Mouse (Mus musculus): Measurements from ENCODE around the gene 2310030G06Rik. TPM values are rescaled to one million over a fixed set of nuclear protein-coding genes. Genes with fewer than 3 reads are reported as not detected.
A peak's percentile ranks its signal among the peaks of the same experiment; 100 is the strongest.

2310030G06Rik gene
- 8.7 and 9.3 TPM in 2 replicates for polyA plus RNA-seq (2014; fragmentation: Nextera tagmentation; extraction: Ambion mirVana)

DNA sequence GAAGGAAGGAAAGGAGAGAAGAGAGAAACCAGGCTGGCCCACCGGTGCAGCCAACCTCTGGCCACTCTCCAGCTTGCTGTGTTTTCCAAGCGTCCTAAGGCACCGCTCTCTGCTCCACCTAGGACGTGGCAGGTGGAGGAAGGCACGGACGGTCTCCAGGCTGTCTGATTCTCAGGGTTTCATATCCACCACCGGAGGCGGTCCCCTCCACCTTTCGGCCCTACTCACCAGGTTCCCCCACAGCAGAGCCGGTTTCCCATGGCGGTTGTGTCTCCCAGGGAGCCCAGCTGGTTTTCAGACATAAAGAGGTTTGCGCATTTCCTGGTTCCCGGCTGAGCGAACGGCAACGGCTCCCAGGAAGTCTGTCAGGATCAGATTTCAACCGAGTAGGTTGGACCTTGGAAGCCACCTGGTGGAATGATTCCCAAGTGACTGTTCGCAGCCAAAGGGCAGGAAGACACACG is at the start of gene 2310030G06Rik:
TSS of gene 2310030G06Rik (minus strand) at position 323 of the 464 bp plus-strand sequence.
- Histone ChIP-seq H3K27ac (ENCODE audit: low read depth, low read length) (peak within 1 kb of the TSS; percentile 75), H3K4me3 (ENCODE audit: low read length) (peak within 1 kb of the TSS; percentile 51), H3K36me3 (ENCODE audit: control insufficient read depth, insufficient read depth, low read length) (no peaks in the 10 kb centered on the region), H3K4me1 (ENCODE audit: control insufficient read depth, insufficient read depth, low read length) (no peaks in the 10 kb centered on the region), H3K9ac (ENCODE audit: low read depth, low read length) (peak within 1 kb of the TSS; percentile 58), H3K9me3 (ENCODE audit: control insufficient read depth, low read length) (no peaks in the 10 kb centered on the region), H3K4me2 (replicated peaks; ENCODE audit: low read depth, low read length) (peak within 1 kb of the TSS; percentile 68), H3K27me3 (ENCODE audit: control insufficient read depth, insufficient read depth, low read length) (0 out of 2 replicates have a peak, but pooled peaks cover 5% of the 10 kb centered on the region)
- WGBS: under 1% methylated on average over 19 of the region's 19 CpGs
- peak; percentile 83 for ATAC-seq (ENCODE audit: low FRiP score, low TSS enrichment)

DNA sequence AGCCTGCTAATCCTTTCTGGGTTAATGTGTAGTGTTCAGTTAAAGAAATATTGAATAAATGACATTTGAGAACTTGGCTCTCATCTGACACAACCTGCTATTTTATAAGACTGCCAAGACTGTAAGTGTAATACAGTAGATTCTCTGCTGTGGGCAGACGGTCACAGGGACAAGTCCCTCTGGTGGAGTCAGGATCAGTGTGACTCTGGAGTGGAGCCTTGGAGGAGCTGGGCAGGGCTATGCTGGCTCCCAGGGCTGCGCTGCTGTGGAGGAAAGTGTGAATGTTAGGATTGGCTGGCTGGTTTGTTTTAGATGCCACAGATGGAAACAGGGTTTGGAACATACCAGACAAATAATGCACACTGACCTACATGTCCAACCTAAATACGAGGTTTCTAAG is 48.9 kb upstream of the 2310030G06Rik start:
- Histone ChIP-seq H3K9ac (ENCODE audit: low read depth, low read length) (no peak overlapping the region), H3K4me2 (replicated peaks; ENCODE audit: low read depth, low read length) (no peak overlapping the region), H3K36me3 (ENCODE audit: control insufficient read depth, insufficient read depth, low read length) (peaks cover 29% of the 10 kb centered on the region), H3K27ac (ENCODE audit: low read depth, low read length) (no peak overlapping the region), H3K27me3 (ENCODE audit: control insufficient read depth, insufficient read depth, low read length) (no peaks in the 10 kb centered on the region), H3K9me3 (ENCODE audit: control insufficient read depth, low read length) (no peaks in the 10 kb centered on the region), H3K4me1 (ENCODE audit: control insufficient read depth, insufficient read depth, low read length) (no peaks in the 10 kb centered on the region), H3K4me3 (ENCODE audit: low read length) (no peak overlapping the region)
- ATAC-seq (ENCODE audit: low FRiP score, low TSS enrichment): no peak
- 90% methylated on average over 3 of the region's 3 CpGs for WGBS

DNA sequence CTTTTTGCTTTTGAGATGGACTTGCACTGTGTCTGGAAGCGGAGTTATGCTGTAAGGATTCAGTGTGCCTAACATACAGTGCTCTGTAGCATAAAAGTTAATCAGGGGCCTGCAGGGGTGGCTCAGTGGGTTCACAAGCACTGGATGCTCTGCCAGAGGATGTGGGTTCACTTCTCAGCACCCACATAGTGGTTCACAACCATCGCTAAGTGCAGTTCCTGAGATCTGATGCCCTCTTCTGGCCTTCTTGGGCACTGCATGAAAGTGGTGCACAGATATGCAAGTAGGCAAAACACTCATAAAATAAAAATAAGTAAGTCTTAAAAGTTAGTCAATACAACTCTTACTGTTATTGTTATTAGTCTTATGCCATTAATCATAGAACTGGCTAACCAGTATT is 35.8 kb upstream of the 2310030G06Rik start:
- no peak for ATAC-seq (ENCODE audit: low FRiP score, low TSS enrichment)
- no peaks in the 10 kb centered on the region for H3K27me3 ChIP-seq (ENCODE audit: control insufficient read depth, insufficient read depth, low read length)
- H3K9ac ChIP-seq (ENCODE audit: low read depth, low read length): no peak overlapping the region
- H3K27ac ChIP-seq (ENCODE audit: low read depth, low read length): no peak overlapping the region
- H3K9me3 ChIP-seq (ENCODE audit: control insufficient read depth, low read length): no peaks in the 10 kb centered on the region
- peaks cover 62% of the 10 kb centered on the region for H3K36me3 ChIP-seq (ENCODE audit: control insufficient read depth, insufficient read depth, low read length)
- WGBS: 82% methylated on average over 2 of the region's 2 CpGs
- no peaks in the 10 kb centered on the region for H3K4me1 ChIP-seq (ENCODE audit: control insufficient read depth, insufficient read depth, low read length)
- H3K4me2 ChIP-seq (replicated peaks; ENCODE audit: low read depth, low read length): no peak overlapping the region
- H3K4me3 ChIP-seq (ENCODE audit: low read length): no peak overlapping the region

DNA sequence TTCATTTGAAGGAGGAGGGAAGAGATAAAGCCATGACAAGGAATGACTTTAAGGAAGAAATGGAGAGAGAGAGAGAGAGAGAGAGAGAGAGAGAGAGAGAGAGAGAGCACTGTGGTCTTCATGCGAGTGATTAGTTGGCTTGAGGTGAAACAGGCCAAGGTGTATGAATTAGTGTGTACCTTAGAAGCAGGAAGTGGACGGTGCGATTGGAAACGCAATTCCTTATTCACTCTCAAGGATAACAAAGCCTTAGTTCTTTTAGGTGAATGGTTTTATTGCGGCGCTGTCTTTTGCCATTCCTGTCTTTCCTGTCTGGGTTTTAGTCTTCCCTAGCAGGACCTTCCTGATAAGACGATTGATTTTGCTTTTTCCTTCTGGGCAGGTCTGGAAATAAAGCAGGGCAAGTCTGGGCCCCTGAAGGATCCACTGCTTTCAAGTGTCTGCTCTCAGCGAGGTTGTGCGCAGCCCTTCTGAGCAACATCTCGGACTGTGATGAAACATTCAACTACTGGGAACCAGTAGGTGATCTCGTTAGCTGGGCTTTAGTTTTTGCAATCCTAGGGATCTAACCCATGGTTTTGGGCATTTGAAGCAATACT is 29.9 kb upstream of the 2310030G06Rik start:
- ATAC-seq (ENCODE audit: low FRiP score, low TSS enrichment): no peak
- 55% methylated on average over 11 of the region's 11 CpGs for WGBS
- H3K36me3 ChIP-seq (ENCODE audit: control insufficient read depth, insufficient read depth, low read length): peaks cover 26% of the 10 kb centered on the region

DNA sequence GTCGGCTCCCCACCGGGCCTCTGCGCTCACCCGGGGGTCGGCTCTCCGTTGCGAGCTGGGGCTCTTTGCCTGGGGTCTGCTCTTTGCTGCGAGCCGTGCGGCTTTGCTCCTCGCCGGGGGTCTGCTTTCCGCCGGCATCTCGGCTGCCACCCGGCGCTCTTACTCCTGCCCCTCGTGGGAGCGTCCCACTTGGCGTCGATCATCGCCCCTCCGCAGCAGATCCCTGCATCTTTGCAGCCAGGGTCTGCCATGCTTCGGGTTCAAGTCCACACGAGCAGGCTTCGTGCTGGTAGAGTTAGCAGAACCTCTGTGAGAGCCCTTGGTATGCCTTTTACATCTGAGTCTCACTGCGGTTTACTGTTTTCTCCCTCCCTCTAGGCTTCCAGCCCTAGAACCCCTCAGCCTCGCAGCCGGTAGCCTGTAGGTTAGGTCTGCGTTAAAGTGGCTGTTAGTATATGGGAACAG is 29.4 kb upstream of the 2310030G06Rik start:
- Histone ChIP-seq H3K4me1 (ENCODE audit: control insufficient read depth, insufficient read depth, low read length) (0 out of 2 replicates have a peak, but pooled peaks cover 3% of the 10 kb centered on the region), H3K27ac (ENCODE audit: low read depth, low read length) (peak overlapping the region; percentile 83; the same call in 1 of the 2 replicates), H3K27me3 (ENCODE audit: control insufficient read depth, insufficient read depth, low read length) (no peaks in the 10 kb centered on the region), H3K4me2 (replicated peaks; ENCODE audit: low read depth, low read length) (peak overlapping the region; percentile 87), H3K4me3 (ENCODE audit: low read length) (peak overlapping the region; percentile 92), H3K9me3 (ENCODE audit: control insufficient read depth, low read length) (no peaks in the 10 kb centered on the region), H3K9ac (ENCODE audit: low read depth, low read length) (peak overlapping the region; percentile 91), H3K36me3 (ENCODE audit: control insufficient read depth, insufficient read depth, low read length) (peaks cover 23% of the 10 kb centered on the region)
- ATAC-seq (ENCODE audit: low FRiP score, low TSS enrichment): no peak; the same call in 1 of the 2 replicates
- WGBS: under 1% methylated on average over 25 of the region's 30 CpGs

More for the DNA sequence above, 29.9 kb upstream of the 2310030G06Rik start:
- 0 out of 2 replicates have a peak, but pooled peaks cover 3% of the 10 kb centered on the region for H3K4me1 ChIP-seq (ENCODE audit: control insufficient read depth, insufficient read depth, low read length)
- peak overlapping the region; percentile 91; the same call in 1 of the 2 replicates for H3K9ac ChIP-seq (ENCODE audit: low read depth, low read length)
- H3K4me2 ChIP-seq (replicated peaks; ENCODE audit: low read depth, low read length): peak overlapping the region; percentile 87
- no peak overlapping the region for H3K27ac ChIP-seq (ENCODE audit: low read depth, low read length)
- peak overlapping the region; percentile 92 for H3K4me3 ChIP-seq (ENCODE audit: low read length)
- no peaks in the 10 kb centered on the region for H3K27me3 ChIP-seq (ENCODE audit: control insufficient read depth, insufficient read depth, low read length)
- no peaks in the 10 kb centered on the region for H3K9me3 ChIP-seq (ENCODE audit: control insufficient read depth, low read length)

DNA sequence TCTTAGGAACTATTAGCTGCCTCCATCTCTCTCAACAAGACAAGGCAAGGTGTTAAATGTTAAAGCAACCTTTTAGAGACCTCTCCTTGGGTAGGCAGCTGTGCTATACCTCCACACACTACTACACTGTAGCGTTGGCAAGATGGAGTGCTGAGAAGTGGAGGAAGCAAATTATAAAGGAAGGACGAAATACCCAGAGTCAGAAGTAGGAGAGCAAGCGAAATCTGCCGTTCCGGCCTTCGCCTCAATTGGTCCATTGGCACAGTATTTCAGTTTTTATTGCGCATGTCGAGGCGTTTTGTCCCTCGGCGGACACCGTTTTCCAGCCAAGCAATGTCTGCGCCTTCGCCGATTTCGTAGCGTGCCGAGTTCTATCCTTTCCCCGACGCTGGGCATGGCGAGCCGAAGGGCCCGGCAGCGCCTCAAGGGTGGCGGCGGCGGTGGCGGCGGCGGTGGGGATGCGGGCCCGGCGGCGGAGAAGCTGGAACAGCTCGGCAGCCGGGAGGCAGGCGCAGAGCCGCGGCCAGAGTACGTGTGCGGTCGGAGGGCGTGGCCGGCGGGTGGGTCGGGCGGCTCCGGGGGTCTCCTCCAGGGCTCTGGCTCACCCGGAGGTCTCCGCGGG is 28.8 kb upstream of the 2310030G06Rik start, which contains the start of the genes Alg9 and 1110032A03Rik:
TSS of gene Alg9 (plus strand) at position 29 of the 622 bp plus-strand sequence.
TSS of gene 1110032A03Rik (minus strand) at position 530 of the 622 bp plus-strand sequence.
- WGBS: under 1% methylated on average over 34 of the region's 51 CpGs
- Histone ChIP-seq H3K4me3 (ENCODE audit: low read length) (peak within 1 kb of the TSS; percentile 92), H3K9ac (ENCODE audit: low read depth, low read length) (peak within 1 kb of the TSS; percentile 91), H3K9me3 (ENCODE audit: control insufficient read depth, low read length) (no peaks in the 10 kb centered on the region), H3K27ac (ENCODE audit: low read depth, low read length) (peak within 1 kb of the TSS; percentile 83; the same call in 1 of the 2 replicates), H3K4me1 (ENCODE audit: control insufficient read depth, insufficient read depth, low read length) (0 out of 2 replicates have a peak, but pooled peaks cover 3% of the 10 kb centered on the region), H3K27me3 (ENCODE audit: control insufficient read depth, insufficient read depth, low read length) (no peaks in the 10 kb centered on the region), H3K4me2 (replicated peaks; ENCODE audit: low read depth, low read length) (peak within 1 kb of the TSS; percentile 87), H3K36me3 (ENCODE audit: control insufficient read depth, insufficient read depth, low read length) (peaks cover 22% of the 10 kb centered on the region)
- ATAC-seq (ENCODE audit: low FRiP score, low TSS enrichment): peak; percentile 87

DNA sequence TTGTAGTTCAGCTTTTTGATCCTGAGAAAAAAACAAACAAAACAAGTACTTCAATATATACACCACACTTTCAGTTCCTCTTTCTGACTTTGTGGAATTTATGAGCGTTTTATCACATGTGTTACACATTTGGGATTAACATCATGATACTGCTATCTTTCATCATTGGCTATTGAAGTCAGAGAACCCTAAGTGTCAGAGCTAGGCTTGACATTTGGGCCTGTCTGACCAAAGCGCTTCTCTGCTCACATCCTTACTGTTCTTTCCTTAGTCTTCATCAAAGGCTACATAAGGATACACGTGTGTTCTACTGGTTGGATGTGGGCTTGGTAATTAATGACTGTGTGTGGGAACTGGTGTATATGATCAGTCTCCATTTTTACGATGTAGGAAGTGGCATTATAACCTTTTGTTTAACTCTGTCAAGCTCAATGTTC is 27.7 kb upstream of the 2310030G06Rik start:
- peak overlapping the region; percentile 87 for H3K4me2 ChIP-seq (replicated peaks; ENCODE audit: low read depth, low read length)

DNA sequence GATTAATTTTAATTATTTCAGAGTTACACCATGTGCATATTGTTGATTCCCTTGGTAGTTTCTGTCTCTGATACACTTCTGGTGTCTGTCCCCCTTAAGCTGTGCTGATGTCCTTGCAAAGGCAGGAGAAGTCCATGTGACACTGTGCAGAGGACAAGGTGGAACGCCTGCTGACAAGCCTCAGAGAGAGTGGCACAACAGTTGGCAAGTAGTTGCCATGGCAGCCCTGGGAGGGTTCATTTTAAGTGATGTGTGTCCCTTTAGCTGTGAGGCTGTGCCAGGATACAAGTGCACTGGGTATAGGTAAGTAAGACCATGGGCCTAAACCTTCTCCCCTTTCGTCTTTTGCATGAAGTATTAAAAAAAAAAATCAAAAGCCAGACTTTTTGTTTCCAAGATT is 23.7 kb upstream of the 2310030G06Rik start:
- H3K27ac ChIP-seq (ENCODE audit: low read depth, low read length): no peak overlapping the region
- ATAC-seq (ENCODE audit: low FRiP score, low TSS enrichment): no peak
- H3K4me2 ChIP-seq (replicated peaks; ENCODE audit: low read depth, low read length): no peak overlapping the region
- no peaks in the 10 kb centered on the region for H3K9me3 ChIP-seq (ENCODE audit: control insufficient read depth, low read length)
- no peaks in the 10 kb centered on the region for H3K27me3 ChIP-seq (ENCODE audit: control insufficient read depth, insufficient read depth, low read length)
- 93% methylated on average over 2 of the region's 2 CpGs for WGBS
- no peak overlapping the region for H3K4me3 ChIP-seq (ENCODE audit: low read length)
- H3K4me1 ChIP-seq (ENCODE audit: control insufficient read depth, insufficient read depth, low read length): 0 out of 2 replicates have a peak, but pooled peaks cover 10% of the 10 kb centered on the region
- peaks cover 8% of the 10 kb centered on the region for H3K36me3 ChIP-seq (ENCODE audit: control insufficient read depth, insufficient read depth, low read length)
- H3K9ac ChIP-seq (ENCODE audit: low read depth, low read length): no peak overlapping the region

More for the DNA sequence above, 27.7 kb upstream of the 2310030G06Rik start:
- Histone ChIP-seq H3K27me3 (ENCODE audit: control insufficient read depth, insufficient read depth, low read length) (no peaks in the 10 kb centered on the region), H3K9me3 (ENCODE audit: control insufficient read depth, low read length) (no peaks in the 10 kb centered on the region), H3K36me3 (ENCODE audit: control insufficient read depth, insufficient read depth, low read length) (peaks cover 12% of the 10 kb centered on the region), H3K27ac (ENCODE audit: low read depth, low read length) (no peak overlapping the region), H3K9ac (ENCODE audit: low read depth, low read length) (peak overlapping the region; percentile 91; the same call in 1 of the 2 replicates), H3K4me3 (ENCODE audit: low read length) (peak overlapping the region; percentile 92; the same call in 1 of the 2 replicates), H3K4me1 (ENCODE audit: control insufficient read depth, insufficient read depth, low read length) (0 out of 2 replicates have a peak, but pooled peaks cover 4% of the 10 kb centered on the region)
- WGBS: 66% methylated on average over 4 of the region's 4 CpGs
- no peak for ATAC-seq (ENCODE audit: low FRiP score, low TSS enrichment)

Measured in kidney, embryonic 14.5 days (tissue).